Mouse (Mus musculus) natural killer cell, adult 2 months (primary cell): ENCODE results near the gene Tekt3.

Source experiments
- DNase-seq, 2 experiments: peaks; one replicate each; pipeline ENCODE4 v3.0.0; 2022; ENCODE audit warnings: low spot score in 2 of 2

The Tekt3 gene

DNA sequence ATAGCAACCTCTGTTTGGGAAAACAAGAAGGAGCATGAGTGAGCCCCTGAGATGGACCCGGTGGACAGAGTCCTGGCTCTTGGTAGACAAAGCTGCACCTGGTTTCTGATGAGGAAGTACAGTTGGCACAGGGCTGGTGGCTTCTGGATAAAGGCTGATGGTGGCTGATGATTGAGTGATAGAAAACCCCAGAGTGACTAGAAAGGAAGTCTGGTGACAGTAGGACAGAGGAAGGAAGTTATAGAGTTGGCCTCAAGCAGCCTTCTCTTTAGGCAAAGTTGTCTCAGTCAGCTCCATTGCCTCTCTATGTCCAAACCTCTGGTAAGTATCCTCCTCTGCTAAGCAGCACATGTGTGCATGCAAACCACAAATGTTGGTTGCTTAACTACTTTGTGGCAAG is 1.5 kb upstream of the Tekt3 start:
- DNase-seq = no peak

DNA sequence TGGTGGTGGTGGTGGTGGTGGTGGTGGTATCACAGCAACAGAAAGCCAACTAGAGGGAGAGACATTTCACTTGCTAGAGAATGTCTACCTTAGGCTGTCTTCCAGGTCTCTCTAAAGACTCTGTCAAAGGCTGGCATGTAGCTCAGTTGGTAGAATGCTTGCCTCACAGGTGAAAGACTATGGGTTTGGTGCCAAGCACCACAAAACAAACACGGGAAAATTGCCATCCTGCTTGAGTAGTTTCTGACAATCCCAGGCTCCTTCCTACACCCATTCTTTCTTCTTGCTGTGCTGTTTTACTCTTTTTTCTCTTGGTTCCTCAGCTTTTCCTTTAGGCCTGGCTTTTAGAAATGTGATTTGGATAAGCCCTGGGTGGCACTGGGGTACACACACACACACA is 5.1 kb downstream of the Tekt3 start:
- DNase-seq = no peak

DNA sequence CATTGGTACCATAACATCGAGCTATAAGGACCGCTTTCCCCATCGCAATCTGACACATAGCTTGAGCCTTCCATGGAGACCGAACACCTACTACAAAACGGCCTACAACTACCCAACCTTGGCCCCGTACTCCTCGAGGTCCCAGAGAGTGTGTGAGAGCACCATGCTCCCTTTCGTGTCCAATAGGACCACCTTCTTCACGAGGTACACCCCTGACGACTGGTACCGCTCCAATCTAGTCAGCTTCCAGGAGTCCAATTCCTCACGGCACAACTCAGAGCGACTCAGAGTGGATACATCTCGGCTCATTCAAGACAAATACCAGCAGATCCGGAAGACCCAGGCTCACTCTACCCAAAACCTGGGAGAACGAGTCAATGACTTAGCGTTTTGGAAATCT is 8.6 kb downstream of the Tekt3 start:
- DNase-seq = no peak

DNA sequence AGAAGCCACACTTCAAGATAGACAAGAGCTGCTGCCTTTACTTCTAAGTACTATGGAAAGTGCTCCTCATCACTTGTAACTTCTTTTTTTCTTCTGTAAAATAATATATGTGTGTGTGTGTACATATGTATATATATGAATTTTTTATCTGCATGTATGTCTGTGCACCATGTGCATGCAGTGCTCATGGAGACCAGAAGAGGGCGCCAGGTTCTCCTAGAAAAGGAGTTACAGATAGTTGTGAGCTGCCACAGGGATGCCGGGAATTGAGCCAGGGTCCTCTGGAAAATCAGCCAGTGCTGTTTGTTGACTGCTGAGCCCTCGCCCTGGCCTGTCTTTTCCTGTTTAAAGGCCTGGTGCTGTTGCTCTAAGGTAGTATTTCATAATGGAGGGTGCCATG is 23.1 kb downstream of the Tekt3 start:
- DNase-seq = no peak

DNA sequence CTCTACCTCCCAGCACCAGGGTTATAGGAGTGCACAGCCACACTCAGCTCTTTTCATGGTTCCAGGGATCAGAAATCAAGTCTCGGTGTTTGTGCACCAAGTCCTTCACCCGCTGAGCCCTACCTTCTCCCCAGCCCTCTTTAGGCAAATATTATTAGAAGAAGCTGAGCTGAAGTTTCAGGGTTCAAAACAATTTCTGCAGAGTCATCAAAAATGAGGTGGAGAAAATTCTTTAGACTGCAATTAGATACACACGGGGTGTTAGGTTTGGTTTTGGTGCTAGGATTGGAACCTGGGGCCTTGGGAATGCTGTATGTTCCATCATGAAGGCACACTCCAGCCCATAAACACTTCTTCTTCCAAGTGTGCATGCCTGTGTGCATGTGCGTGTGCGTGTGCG is 27.2 kb downstream of the Tekt3 start:
- DNase-seq = no peak

DNA sequence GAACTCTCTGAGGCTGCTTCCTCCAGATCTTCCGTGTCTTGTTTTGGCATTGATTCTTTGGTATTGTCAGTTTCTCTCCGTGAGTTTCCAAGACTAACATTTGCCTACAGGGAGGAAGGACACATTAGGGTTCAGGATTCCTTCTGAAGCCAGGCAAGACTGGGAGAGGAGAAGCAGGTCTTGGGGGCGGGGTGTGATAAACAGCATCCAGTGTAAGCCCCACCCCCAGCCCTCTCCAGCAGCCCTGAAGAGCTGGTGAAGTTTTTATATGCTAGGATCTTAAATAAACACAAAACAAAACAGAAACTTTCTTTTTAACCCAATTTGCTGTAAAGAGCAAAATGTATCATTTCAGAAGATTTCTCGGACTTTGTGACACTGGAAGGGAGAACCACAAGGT is 28.8 kb downstream of the Tekt3 start:
- no peak for DNase-seq

DNA sequence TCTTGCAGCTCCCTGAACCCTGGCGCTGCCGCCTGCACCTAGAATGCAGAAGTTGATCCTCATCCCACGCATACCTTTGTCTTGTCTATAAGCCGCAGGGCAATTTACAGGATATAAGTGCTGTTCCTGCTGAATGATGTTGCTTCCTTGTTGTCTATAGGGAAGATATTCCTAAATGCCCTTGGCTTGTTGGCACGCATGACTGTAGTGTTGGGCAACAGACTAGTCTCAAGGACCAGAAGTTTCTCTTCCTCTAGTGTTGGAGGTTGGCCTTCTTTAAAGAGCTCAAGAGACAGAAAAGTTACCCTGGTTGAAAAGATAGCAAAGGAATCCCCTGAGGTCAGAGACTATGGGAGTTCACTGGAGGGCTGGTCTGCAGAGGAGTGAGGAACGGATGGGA is 29.5 kb downstream of the Tekt3 start:
- DNase-seq = no peak

DNA sequence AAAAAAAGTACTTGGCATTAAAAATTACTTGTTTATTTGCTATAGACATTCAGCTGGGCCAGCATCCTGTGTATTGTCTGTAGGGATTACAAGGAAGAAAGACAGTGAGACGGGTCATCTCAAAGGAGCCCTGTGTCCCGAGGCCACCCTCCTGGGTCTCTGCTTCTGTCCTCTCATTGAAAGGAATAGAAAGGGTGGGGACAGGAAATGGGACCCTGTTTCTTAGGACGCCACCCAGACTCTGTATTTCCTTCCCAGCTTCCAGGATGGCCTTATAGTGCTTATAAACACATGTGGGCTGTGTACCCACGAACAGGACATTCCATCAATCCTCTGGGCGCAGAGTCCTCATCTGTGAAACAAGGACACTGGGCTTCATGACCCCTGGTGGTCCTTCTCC is 30.8 kb downstream of the Tekt3 start:
- DNase-seq = no peak

DNA sequence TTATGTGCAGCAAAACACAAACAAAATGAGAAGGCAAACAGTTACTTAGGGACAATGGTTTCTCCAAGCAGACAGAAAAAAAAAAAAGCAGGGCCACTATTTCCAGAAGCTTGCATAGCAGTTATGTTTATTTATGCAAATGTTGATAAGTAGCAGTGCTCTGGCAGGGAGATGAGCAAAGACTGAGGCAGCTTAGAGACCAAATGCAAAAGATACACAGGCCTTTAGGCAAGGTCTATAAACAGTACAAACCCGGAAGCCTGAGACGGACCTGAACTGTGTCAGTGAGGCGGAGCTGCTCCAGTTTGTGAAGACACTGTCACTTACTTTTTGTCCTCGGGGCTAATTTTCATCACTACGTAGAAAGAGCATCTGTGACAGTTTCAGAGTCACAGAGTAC is 32.1 kb downstream of the Tekt3 start:
- no peak for DNase-seq

DNA sequence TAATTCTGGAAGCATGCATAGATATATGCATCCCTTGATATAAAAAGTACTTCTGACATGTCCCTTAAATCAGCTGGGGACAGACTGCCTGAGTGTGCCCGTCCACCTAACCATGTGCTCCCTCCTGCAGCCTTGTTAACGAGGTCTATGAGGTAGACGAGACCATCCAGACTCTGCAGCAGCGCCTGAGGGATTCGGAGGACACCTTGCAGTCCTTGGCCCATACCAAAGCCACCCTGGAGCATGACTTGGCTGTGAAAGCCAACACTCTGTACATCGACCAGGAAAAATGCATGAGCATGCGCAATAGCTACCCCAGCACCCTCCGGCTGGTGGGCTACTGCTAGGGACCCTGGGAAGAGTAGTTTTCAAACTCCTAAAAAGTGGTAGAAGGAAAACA is 33.0 kb downstream of the Tekt3 start:
- DNase-seq = no peak

DNA sequence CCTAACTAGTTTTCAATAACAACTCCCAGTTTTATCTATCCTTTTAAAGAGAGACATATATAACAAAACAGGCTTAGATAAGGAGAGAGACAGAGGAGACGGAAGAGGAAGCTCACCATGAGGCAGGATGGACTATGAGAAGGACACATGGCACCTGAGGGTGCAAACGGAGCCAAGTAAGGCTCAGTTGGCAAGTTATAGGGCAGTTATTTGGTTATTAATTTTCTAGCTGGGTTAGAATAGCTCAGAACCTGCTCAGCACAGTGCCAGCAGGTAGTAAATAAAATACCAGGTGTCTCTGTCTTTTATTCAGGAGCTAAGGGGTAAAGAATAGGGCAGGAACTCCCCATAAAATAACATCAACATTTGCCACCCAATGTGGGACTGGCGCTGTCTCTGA is 36.6 kb downstream of the Tekt3 start:
- DNase-seq = no peak

DNA sequence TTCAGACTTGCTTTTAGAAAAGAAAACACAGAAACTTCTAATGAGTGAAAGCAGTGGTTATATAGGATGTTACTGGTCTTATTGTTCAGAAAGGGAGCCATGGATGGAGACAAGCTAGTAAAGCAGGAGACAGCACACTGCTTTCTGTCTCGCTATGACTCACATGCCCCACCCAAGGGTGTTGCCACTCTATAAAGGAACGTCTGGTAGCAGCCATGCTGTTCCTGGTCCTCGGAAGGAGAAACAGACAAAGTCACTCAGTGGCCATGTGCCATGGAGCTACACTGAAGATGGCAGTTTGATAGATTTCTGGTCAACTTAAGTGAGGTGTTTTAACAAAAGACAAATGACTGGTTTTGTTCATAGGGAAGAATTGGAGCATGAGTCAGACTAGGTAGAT is 37.9 kb downstream of the Tekt3 start:
- no peak for DNase-seq

DNA sequence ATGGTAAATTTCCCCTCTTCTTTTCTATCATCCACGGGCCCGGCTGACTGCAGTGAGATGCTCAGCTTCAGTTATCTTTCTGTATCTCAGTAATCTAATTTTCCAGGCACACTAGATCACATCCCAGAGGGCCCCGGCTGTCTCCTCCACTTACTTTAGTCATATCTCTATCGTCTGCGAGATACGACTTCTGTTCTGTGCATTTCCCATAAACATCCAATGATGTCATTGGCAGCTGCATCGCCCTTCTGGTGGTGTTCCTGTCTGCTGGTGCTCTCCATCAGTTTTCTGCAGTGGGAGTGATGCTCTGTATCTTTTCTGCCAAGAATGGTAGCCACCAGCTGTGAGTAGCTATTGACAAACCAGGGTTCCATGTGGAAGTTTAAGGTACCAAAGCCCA is 41.8 kb downstream of the Tekt3 start:
- no peak for DNase-seq

DNA sequence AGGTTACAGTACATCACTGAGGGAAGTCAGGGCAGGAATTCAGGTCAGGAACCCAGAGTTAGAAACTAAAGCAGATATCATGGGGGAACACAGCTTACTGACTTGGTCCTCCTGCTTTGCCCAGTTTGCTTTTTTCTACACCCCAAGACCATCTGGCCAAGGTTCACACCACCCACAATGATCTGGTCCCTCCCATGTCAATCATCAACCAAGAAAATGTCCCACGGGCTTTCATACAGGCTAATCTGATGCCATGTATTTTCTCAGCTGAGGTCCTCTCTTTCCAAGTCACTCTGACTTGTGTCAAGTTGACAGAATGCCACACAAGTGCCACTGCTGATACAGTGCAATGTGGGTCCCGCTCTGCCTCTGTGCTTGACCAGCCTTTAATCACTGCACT is 42.6 kb downstream of the Tekt3 start:
- no peak for DNase-seq

DNA sequence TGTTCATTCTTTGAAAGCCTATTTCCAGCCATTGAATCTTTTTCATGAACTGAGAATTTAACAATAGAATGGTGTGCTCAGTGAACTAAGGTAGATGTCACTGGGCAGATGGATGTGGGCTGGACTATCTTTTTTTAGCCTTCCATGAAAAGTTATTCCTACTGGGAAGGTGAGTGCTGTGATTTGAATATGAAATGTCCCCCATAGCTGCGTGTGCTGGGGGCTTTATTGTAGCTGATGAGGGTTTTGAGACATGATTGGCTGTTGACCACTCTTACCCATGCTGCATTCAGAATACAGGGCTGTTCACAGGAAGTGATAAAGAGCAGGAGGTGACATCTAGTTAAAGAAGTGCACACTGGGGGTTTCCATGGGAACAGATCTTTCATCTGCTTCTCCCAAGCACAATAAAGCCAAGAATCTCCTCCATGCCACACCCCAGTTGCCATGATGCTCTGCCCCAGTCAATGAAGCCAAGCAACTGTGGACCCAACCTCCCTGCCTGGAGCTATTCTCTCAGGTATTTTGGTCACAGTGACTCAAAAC is 47.8 kb downstream of the Tekt3 start:
- DNase-seq = no peak

DNA sequence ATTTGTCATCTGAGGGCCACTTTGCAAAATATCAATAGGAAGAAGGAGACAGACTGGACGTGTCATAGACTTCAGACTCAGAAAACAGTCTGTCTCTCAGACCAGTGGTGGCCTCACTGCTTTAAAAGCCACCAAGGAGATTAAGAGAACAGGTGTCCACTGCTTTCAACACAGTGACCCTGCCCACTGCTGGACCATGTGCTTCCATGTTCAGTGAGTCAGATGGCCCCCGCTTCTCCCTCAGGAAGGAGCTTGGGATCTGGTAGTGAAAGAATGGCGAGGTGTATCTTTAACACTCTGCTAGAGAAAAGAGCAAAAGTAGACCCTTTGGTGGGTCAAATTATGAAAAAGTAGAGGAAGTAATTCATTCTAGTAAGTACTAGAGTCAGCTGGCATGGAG is 48.9 kb downstream of the Tekt3 start:
- DNase-seq = no peak

DNA sequence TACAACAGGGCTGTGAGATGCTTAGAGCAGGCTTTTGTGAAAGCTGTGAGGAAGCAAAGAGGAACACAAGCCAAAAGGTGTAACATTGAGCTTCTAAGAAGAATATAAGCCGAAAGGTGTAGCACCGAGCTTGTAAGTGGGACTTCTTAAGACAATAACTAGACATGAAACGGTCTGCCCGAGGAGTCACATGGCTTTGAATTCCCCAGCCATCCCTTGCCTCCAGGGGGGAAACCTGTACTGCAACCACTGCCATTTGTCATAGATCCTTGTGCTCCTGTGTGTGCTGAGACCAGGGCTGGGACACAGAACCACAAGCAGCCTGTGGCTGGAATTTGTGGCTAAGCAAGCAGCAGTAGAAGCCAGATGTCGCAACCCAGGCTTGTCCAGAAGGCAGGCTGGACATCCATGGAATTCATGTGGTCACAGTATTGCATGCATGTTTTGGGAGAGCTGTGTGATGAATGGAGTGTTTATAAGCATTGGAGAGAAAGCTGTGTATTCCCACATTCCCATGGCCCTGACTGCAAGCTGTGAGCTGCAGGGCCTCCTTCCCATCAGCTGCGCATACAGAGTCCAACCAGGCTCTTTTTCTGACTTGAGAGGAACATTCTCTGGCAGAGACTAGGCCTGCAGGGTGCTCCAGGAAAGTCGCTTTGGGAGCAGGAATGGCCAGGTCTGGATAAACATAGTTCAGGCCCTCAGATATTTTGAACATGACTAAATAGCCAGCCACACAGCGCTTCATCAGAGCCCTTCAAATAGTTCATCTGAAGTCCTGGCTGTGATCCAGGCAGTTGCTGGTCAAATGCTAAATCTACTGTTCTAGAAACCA is 53.6 kb downstream of the Tekt3 start:
- no peak for DNase-seq

DNA sequence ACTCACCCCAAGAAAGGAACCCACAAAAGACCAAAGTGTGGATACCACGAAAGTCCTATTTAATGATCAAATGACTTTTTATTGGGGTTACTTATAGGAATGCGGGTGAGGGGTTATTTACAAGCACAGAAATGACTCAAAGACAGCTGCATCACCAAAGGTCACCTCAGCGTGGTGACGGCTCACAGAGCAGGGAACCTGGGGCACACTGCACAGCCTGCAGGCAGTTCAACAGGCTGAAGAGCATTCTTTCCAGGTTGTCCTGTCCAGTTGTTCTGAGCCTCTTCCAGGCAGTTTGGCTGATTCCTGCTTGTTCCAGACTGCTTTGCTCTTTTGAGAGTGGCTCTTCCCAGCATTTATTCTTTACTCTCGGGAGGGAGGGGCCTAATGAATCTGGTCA is 55.2 kb downstream of the Tekt3 start:
- DNase-seq = no peak

DNA sequence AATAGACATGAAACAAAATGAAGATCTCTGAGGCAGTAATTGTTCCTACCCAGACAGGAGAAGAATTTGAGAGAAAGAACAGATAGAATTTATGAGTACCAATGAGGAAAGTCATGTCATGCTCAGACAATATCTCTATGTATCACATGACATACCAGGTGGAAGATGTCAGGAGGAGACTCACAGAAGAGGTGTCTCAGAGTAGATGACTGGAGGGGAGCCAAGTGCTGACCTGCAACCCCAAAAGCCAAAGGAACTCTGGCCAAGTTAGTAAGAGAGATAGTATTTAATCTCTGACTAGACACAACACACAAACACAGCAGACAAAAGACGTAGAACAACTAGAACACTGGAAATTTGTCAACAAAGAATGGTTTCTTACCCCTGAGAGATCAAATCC is 55.8 kb downstream of the Tekt3 start:
- no peak for DNase-seq

DNA sequence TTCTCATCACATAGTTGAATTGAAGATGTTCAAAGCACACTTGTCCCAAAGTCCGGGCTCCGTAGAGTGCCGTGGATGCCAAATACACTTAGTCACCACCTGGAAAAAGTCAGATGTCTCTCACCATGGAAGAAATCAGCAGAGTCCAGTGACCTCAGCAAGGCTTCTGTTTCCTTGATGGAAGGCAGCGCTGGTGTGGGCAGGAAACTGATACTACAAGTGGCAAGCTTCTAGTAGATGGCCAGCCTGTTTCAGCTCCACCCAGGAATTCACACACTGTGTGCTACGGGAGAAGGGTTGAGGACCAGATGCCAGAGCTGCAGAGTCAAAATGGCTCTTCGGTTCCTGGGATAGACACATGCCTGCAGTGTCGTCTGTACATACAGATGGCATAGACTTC is 58.3 kb downstream of the Tekt3 start:
- no peak for DNase-seq

DNA sequence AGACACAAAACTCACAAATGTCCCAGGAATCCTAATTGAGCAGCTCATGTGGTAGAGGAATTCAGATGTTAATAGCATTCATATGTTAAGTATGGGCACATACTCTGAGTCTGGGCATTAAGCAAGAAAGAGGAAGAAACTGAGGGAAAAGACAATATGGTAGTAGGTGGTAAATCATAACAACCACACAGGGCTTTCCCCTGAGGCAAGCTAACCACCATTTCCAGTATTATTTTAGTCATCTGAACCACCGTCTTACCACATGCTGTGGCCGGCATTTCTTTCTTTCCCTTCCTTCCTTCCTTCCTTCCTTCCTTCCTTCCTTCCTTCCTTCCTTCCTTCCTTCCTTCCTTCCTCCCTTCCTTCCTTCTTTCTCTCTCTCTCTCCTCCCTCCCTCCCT is 60.8 kb downstream of the Tekt3 start:
- no peak for DNase-seq

DNA sequence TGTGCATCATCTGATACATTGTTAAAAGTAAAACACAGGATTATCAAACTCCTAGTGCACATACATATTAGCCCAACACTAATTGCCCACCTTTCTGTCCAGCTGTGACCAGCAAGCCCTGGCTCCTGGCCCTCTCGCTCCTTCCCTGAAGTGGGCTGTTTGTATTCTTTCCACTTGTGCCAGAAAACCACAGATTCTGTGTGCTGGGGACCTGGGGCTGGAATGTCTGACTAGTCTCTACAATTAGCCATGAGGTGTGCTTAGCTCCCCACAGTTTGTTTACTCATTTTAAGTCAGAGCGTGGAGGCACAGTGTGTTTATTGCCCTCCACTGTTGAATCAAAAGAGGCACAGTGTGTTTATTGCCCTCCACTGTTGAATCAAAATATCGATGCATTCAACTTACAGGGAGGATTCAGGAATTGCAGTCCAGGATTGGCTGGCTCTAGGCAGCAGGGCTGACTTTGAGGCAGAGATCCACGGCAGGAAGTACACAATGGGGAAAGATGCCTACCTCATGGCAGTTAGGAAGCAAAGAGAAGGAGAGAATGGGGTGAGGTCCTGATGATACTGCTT is 61.4 kb downstream of the Tekt3 start:
- DNase-seq = no peak

DNA sequence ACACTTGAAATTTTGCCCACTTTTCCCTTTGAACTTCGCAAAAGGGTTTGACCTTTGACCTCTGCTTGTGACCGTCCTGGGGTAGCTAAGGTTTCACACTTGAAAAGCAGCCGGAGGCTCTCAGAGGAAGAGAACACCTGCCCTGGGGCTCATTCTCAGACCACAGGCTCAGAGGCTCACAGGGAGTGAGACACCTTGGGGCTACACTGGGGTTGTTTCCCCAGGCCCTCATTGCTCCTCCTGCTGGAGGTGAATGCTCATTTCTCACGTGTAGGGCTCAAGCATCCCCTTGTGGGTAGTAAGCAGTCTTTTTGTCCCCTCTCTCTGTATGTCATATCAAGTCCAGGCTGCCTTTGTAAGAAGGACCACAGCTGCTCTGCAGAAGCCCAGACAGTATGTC is 62.9 kb downstream of the Tekt3 start:
- DNase-seq = no peak
